Mouse (Mus musculus): Measurements from ENCODE around the gene Nelfcd. TPM values are rescaled to one million over a fixed set of nuclear protein-coding genes. Genes with fewer than 3 reads are reported as not detected.
A peak's percentile ranks its signal among the peaks of the same experiment; 100 is the strongest.

Nelfcd gene
- polyA plus RNA-seq, 1 experiment from 2014 or later = 121 TPM

GRCm38 (mm10) chr2:174450353-174450752, 34.7 kb downstream of the Nelfcd start, which contains the start of gene Tubb1:
TSS of gene Tubb1 (plus strand) at chr2:174450695.
- no peak within 1 kb of the TSS for H3K4me2 ChIP-seq (ENCODE audit: low read length)
- no peaks in the 10 kb centered on the region for H3K4me1 ChIP-seq (ENCODE audit: control insufficient read depth, insufficient read depth, low read length)
- H3K9me3 ChIP-seq (ENCODE audit: control insufficient read depth, low read length) = no peaks in the 10 kb centered on the region
- whole genome bisulfite sequencing = 81% methylated on average over 4 of the region's 4 CpGs
- ATAC-seq (ENCODE audit: low FRiP score, low TSS enrichment) (no peak), DNase-seq (no peak)
- H3K4me3 ChIP-seq (replicated peaks; ENCODE audit: low read depth, low read length) = no peak within 1 kb of the TSS
- H3K27me3 ChIP-seq (ENCODE audit: control insufficient read depth, insufficient read depth, low read length) = no peaks in the 10 kb centered on the region
- H3K27ac ChIP-seq (replicated peaks; ENCODE audit: low read depth, low read length) = no peak within 1 kb of the TSS
- H3K9ac ChIP-seq (replicated peaks; ENCODE audit: low read length) = no peak within 1 kb of the TSS
- H3K36me3 ChIP-seq (ENCODE audit: control insufficient read depth, insufficient read depth, low read length) = no peaks in the 10 kb centered on the region

GRCm38 (mm10) chr2:174453681-174454080, 38.1 kb downstream of the Nelfcd start:
- peak; percentile 16 for DNase-seq
- 73% methylated on average over 7 of the region's 7 CpGs for WGBS
- Histone ChIP-seq H3K9ac (replicated peaks; ENCODE audit: low read length) (no peak overlapping the region), H3K4me1 (ENCODE audit: control insufficient read depth, insufficient read depth, low read length) (no peaks in the 10 kb centered on the region), H3K27ac (replicated peaks; ENCODE audit: low read depth, low read length) (no peak overlapping the region), H3K27me3 (ENCODE audit: control insufficient read depth, insufficient read depth, low read length) (no peaks in the 10 kb centered on the region), H3K4me2 (ENCODE audit: low read length) (no peak overlapping the region), H3K4me3 (replicated peaks; ENCODE audit: low read depth, low read length) (no peak overlapping the region), H3K9me3 (ENCODE audit: control insufficient read depth, low read length) (no peaks in the 10 kb centered on the region), H3K36me3 (ENCODE audit: control insufficient read depth, insufficient read depth, low read length) (no peaks in the 10 kb centered on the region)
- no peak for ATAC-seq (ENCODE audit: low FRiP score, low TSS enrichment)

- Histone ChIP-seq H3K4me1 (ENCODE audit: control insufficient read depth, insufficient read depth, low read length) (peaks cover 8% of the 10 kb centered on the region), H3K36me3 (ENCODE audit: control insufficient read depth, insufficient read depth, low read length) (peaks cover 26% of the 10 kb centered on the region), H3K4me2 (ENCODE audit: low read length) (no peak overlapping the region), H3K27me3 (ENCODE audit: control insufficient read depth, insufficient read depth, low read length) (no peaks in the 10 kb centered on the region), H3K9me3 (ENCODE audit: control insufficient read depth, low read length) (no peaks in the 10 kb centered on the region), H3K4me3 (replicated peaks; ENCODE audit: low read depth, low read length) (no peak overlapping the region), H3K27ac (replicated peaks; ENCODE audit: low read depth, low read length) (no peak overlapping the region), H3K9ac (replicated peaks; ENCODE audit: low read length) (no peak overlapping the region)
- DNase-seq = no peak
- ATAC-seq (ENCODE audit: low FRiP score, low TSS enrichment) = no peak
- WGBS = 70% methylated on average over 2 of the region's 2 CpGs
These were observed 43.8 kb downstream of the Nelfcd start for GRCm38 (mm10) chr2:174459365-174459764.

- Histone ChIP-seq H3K9me3 (ENCODE audit: control insufficient read depth, low read length) (no peaks in the 10 kb centered on the region), H3K4me1 (ENCODE audit: control insufficient read depth, insufficient read depth, low read length) (peaks cover 8% of the 10 kb centered on the region), H3K27me3 (ENCODE audit: control insufficient read depth, insufficient read depth, low read length) (no peaks in the 10 kb centered on the region), H3K36me3 (ENCODE audit: control insufficient read depth, insufficient read depth, low read length) (peaks cover 46% of the 10 kb centered on the region), H3K27ac (replicated peaks; ENCODE audit: low read depth, low read length) (peak overlapping the region; percentile 76; the same call in 1 of the 2 replicates), H3K9ac (replicated peaks; ENCODE audit: low read length) (peak overlapping the region; percentile 82), H3K4me2 (ENCODE audit: low read length) (peak overlapping the region; percentile 86), H3K4me3 (replicated peaks; ENCODE audit: low read depth, low read length) (peak overlapping the region; percentile 82)
- DNase-seq = no peak
- WGBS = 42% methylated on average over 10 of the region's 10 CpGs
- peak; percentile 16 for ATAC-seq (ENCODE audit: low FRiP score, low TSS enrichment)
These were observed 47.8 kb downstream of the Nelfcd start for GRCm38 (mm10) chr2:174463370-174463769.

- DNase-seq = peak; percentile 95
- H3K4me1 ChIP-seq (ENCODE audit: control insufficient read depth, insufficient read depth, low read length) = peaks cover 8% of the 10 kb centered on the region
- ATAC-seq (ENCODE audit: low FRiP score, low TSS enrichment) = peak; percentile 100
- H3K4me2 ChIP-seq (ENCODE audit: low read length) = peak within 1 kb of the TSS; percentile 86
- H3K27me3 ChIP-seq (ENCODE audit: control insufficient read depth, insufficient read depth, low read length) = no peaks in the 10 kb centered on the region
- no peaks in the 10 kb centered on the region for H3K9me3 ChIP-seq (ENCODE audit: control insufficient read depth, low read length)
- peak within 1 kb of the TSS; percentile 76 for H3K27ac ChIP-seq (replicated peaks; ENCODE audit: low read depth, low read length)
- peaks cover 50% of the 10 kb centered on the region for H3K36me3 ChIP-seq (ENCODE audit: control insufficient read depth, insufficient read depth, low read length)
- peak within 1 kb of the TSS; percentile 82 for H3K9ac ChIP-seq (replicated peaks; ENCODE audit: low read length)
- H3K4me3 ChIP-seq (replicated peaks; ENCODE audit: low read depth, low read length) = peak within 1 kb of the TSS; percentile 82
- 2% methylated on average over 48 of the region's 48 CpGs for WGBS
These were observed 48.4 kb downstream of the Nelfcd start, which contains the start of gene Atp5e for GRCm38 (mm10) chr2:174463789-174464523. TSS of gene Atp5e (minus strand) at chr2:174464105.

GRCm38 (mm10) chr2:174470333-174470732, 54.7 kb downstream of the Nelfcd start:
- Histone ChIP-seq H3K27ac (replicated peaks; ENCODE audit: low read depth, low read length) (no peak overlapping the region), H3K9me3 (ENCODE audit: control insufficient read depth, low read length) (no peaks in the 10 kb centered on the region), H3K4me1 (ENCODE audit: control insufficient read depth, insufficient read depth, low read length) (peaks cover 11% of the 10 kb centered on the region; the same call in 1 of the 2 replicates), H3K27me3 (ENCODE audit: control insufficient read depth, insufficient read depth, low read length) (no peaks in the 10 kb centered on the region), H3K4me2 (ENCODE audit: low read length) (no peak overlapping the region), H3K36me3 (ENCODE audit: control insufficient read depth, insufficient read depth, low read length) (peaks cover 22% of the 10 kb centered on the region), H3K9ac (replicated peaks; ENCODE audit: low read length) (no peak overlapping the region), H3K4me3 (replicated peaks; ENCODE audit: low read depth, low read length) (no peak overlapping the region)
- ATAC-seq (ENCODE audit: low FRiP score, low TSS enrichment) (no peak), DNase-seq (no peak)
- WGBS = 84% methylated on average over 4 of the region's 4 CpGs

- no peaks in the 10 kb centered on the region for H3K27me3 ChIP-seq (ENCODE audit: control insufficient read depth, insufficient read depth, low read length)
- H3K9me3 ChIP-seq (ENCODE audit: control insufficient read depth, low read length) = no peaks in the 10 kb centered on the region
- H3K9ac ChIP-seq (replicated peaks; ENCODE audit: low read length) = no peak overlapping the region
- DNase-seq (no peak), ATAC-seq (ENCODE audit: low FRiP score, low TSS enrichment) (no peak)
- no peak overlapping the region for H3K4me2 ChIP-seq (ENCODE audit: low read length)
- peaks cover 16% of the 10 kb centered on the region for H3K36me3 ChIP-seq (ENCODE audit: control insufficient read depth, insufficient read depth, low read length)
- H3K4me1 ChIP-seq (ENCODE audit: control insufficient read depth, insufficient read depth, low read length) = peaks cover 11% of the 10 kb centered on the region; the same call in 1 of the 2 replicates
- H3K27ac ChIP-seq (replicated peaks; ENCODE audit: low read depth, low read length) = no peak overlapping the region
- 96% methylated on average over 7 of the region's 7 CpGs for WGBS
- H3K4me3 ChIP-seq (replicated peaks; ENCODE audit: low read depth, low read length) = no peak overlapping the region
These were observed 55.3 kb downstream of the Nelfcd start for GRCm38 (mm10) chr2:174470786-174471405.

- ATAC-seq (ENCODE audit: low FRiP score, low TSS enrichment) (peak; percentile 49), DNase-seq (no peak)
- H3K4me2 ChIP-seq (ENCODE audit: low read length) = peak overlapping the region; percentile 76
- 7% methylated on average over 30 of the region's 30 CpGs for WGBS
- peak overlapping the region; percentile 82 for H3K4me3 ChIP-seq (replicated peaks; ENCODE audit: low read depth, low read length)
- peak overlapping the region; percentile 76 for H3K9ac ChIP-seq (replicated peaks; ENCODE audit: low read length)
- 0 out of 2 replicates have a peak overlapping the region, but pooled peaks have one; percentile 13 for H3K27ac ChIP-seq (replicated peaks; ENCODE audit: low read depth, low read length)
- H3K9me3 ChIP-seq (ENCODE audit: control insufficient read depth, low read length) = no peaks in the 10 kb centered on the region
- no peaks in the 10 kb centered on the region for H3K27me3 ChIP-seq (ENCODE audit: control insufficient read depth, insufficient read depth, low read length)
- peaks cover 11% of the 10 kb centered on the region; the same call in 1 of the 2 replicates for H3K4me1 ChIP-seq (ENCODE audit: control insufficient read depth, insufficient read depth, low read length)
- peaks cover 8% of the 10 kb centered on the region; the same call in 1 of the 2 replicates for H3K36me3 ChIP-seq (ENCODE audit: control insufficient read depth, insufficient read depth, low read length)
These were observed 56.8 kb downstream of the Nelfcd start for GRCm38 (mm10) chr2:174472407-174472806.
